Mouse (Mus musculus): ENCODE data around the gene L1cam.

L1cam gene

GRCm38 (mm10) chrX:73895719-73896118 is at the start of gene L1cam:
Gene L1cam, minus strand, starts transcription at chrX:73896105.
- DNase-seq, result peak; percentile 38 to 58

GRCm38 (mm10) chrX:73942294-73942693 is 46.4 kb upstream of the L1cam start:
- DNase-seq, result no peak

DNA sequence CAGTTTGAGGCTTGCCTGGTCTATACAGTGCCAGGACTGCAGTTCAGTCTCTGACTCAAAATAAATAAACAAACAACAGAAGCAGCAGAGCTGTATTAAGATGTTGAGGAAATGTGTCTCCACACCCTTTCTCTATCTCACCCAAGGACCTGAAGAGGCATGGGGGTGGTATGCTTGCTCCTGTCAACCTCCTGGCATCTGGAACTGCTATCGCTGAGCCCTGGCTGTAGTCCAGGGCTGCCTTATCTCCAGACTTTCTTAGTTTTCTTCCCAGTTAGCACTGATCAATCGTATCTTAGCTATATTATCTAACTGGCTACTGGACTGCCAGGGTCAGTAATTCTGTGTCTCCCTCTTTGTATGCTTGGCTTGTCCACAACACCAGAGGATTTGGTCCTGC is 46.0 kb upstream of the L1cam start:
- no peak for DNase-seq

DNA sequence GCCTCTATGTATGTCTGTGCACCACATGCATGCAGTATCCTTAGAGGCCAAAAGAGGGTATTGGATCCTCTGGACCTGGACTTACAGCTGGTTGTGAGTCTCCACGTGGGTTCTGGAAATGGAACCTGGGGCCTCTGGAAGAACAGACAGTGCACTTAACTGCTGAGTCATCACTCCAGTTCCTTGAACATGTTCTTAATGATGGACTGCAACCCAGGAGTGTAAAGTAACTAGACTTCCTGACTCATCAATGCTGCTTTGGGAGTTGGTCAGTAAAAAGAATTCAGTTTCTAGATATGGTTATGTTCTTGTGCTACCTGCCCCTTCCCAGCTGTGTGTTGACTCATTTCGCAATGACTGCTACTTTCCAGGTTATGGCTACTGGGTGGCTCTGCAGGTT is 36.0 kb upstream of the L1cam start:
- DNase-seq, result no peak

DNA sequence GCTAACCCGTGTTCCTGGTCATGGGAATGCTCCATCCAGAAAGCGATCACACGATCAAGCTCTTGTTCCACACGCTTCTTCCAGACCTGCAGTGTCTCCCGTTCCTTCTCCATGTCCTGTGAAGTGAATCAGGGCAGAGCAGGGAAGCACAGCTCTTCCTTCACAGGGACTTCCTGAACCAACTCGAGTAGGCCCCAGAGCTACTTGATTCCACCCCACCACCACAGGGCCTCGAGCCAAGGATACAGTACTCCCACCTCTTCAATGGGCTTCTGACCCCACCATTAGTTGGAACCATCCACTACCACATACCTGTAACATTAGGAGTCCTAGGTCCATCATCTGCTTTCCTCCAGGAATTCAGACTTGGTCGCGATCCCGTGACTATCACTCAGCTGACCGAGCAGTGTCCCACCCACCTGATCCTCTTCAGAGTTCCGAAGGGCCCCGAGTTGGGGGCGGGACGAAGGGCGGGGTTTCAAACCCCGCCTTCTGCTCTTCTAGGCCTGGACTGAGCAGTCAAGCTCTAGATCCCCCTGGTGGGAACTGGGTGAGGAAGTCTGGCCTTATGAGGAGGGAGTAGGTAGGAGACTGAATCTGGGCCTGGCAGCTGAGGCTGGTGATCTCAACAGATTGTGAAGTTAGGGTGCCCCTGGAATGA is 34.6 kb upstream of the L1cam start, which contains the start of gene Renbp:
TSS of gene Renbp (minus strand) at position 449 of the 661 bp plus-strand sequence.
- peak; percentile 83 to 84 for DNase-seq

DNA sequence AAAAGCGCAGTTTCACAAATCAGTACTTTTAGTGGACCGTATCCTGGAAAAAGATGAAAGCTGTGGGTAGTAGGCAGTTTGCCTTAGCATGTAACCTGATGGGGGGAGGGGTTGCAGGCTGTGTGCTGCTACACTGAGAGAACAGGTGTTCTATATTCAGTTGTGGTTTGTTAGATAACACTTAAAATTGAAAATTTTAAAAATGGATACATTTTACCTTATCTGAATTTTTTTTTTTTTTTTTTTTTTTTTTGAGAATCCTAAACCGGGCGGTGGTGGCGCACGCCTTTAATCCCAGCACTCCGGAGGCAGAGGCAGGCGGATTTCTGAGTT is 26.6 kb upstream of the L1cam start:
- DNase-seq, result no peak

GRCm38 (mm10) chrX:73921823-73922549 is 26.1 kb upstream of the L1cam start, which contains the start of the genes Arhgap4 and Naa10:
Gene Arhgap4, minus strand, starts transcription at chrX:73921870.
Gene Naa10, minus strand, starts transcription at chrX:73921944.
- DNase-seq, result peak; percentile 88 to 89

DNA sequence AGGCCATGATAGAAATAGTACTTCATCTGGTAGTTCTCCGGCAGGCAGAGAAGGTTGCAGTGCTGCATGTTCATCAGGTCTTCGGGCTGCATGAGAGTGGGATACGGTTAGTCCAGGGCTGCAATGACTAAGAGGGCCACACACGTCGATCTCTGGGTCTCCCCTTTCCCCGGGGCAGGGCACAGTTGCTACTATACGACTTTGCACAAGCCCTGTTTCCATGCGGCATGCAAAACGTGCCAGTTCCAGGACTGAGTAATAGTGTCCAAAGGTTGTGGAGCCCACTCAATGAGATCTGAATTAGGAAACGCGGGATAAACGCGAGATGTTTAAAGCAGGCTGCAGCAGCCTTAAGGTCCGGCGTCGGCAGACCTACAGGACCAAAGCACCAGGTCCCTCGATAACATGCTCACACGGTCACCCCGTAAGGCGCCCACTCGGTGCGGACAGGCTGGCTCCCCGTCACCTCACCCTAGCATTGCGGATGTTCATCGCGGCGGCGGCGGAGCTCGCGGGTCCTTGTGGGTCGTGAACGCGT is 25.4 kb upstream of the L1cam start:
- peak in 1 of 2 experiments; percentile 10 for DNase-seq

- no peak for DNase-seq
Measured at GRCm38 (mm10) chrX:73918631-73919030, 22.7 kb upstream of the L1cam start.

DNA sequence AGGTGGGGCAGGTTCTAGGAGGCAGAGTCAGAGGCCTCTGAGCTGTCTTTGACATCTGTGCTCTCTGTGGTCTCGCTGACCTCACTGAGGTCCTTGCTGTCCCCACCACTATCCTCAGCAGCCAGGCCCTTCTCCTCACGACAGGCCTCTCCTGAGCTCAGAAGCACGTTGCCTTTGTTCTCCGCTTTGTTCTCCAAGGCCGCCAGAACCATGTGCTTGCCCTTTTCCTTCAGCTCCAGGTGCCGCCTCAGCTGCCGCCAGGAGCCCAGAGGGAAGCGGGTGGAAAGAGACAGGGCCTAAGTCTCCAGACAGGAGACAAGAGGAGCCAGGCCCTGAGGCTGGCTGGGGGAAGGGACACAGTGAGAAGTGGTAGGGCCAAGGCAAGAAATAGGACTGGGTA is 21.0 kb upstream of the L1cam start:
- DNase-seq, result no peak

DNA sequence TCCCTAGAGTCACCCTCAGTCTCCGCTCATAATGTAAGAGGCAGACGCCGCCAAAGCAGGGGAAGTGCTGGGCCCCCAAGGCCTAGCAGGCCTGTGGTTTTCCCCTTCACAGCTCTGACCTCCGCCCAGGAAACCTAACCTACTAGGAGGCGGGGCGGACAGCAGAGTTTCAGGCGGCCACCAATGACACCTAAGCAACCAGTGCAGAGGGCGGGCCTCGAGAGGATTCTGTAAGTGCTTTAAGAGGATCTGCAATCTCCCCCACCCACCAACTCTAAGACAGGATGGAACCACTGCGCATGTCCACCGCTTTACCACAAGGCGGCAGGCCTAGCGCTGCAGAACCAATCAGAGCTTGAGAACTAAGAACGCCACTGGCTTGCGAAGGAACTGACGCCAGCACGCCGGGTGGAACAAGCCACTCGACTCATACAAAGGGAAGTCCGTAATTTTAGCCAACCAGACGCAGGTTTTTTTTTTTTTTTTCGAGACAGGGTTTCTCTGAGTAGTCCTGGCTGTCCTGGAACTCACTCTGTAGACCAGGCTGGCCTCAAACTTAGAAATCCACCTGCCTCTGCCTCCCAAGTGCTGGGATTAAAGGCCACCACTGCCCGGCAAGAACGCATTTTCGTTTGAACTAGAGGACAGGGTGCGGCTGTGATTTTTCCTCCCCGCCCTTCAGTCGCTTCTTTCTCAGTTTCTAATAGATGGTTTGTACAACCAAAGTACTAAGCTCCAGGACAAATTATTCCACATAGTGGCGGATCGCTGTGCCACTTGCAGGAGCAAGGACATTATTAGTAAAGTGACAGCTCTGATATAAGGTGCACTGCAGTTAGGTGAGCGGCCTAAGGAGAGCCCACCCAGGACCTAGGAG is 19.2 kb upstream of the L1cam start:
- DNase-seq, result peak; percentile 93 to 94

GRCm38 (mm10) chrX:73911588-73911987 is 15.7 kb upstream of the L1cam start:
- DNase-seq, result no peak

DNA sequence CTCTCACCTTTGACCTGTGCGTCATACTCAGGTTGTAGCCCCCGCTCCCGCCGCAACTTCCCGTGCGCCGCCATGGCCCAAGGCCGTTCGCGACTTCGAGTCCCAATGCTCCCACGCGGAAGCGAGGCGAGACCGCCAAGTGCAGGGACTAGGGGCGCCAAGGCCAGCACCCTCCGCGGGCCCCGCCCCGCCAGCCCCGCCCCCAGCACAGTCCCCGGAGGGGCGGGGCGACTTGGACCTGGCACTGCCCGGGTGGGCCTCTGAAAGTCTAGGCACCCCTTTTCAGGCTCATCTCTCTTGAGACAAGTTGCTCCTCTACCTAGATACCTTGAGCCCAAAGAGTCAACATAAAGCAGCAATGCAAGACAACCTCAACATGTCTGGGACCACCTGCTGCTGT is 15.3 kb upstream of the L1cam start:
- DNase-seq, result no peak

DNA sequence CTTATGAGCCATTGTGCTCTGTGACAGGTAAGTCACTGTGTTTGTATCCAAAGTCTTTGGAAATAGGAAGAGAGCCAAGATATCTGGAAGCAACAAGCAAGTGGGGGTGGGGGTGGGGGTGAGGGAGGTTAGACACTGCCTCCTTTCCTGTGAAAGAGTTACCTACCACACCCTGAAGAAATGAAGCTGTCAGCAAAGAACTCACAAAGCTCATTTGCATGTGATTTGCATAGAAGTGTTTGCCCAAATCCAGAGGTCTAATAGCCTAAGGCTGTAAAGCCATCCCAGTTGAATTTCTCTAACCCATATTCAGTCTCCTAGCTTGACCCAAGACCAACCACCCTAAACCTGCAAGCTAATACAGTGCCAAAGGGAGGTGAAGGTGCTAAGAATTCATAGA is 14.5 kb upstream of the L1cam start:
- DNase-seq, result peak in 1 of 2 experiments; percentile 47

DNA sequence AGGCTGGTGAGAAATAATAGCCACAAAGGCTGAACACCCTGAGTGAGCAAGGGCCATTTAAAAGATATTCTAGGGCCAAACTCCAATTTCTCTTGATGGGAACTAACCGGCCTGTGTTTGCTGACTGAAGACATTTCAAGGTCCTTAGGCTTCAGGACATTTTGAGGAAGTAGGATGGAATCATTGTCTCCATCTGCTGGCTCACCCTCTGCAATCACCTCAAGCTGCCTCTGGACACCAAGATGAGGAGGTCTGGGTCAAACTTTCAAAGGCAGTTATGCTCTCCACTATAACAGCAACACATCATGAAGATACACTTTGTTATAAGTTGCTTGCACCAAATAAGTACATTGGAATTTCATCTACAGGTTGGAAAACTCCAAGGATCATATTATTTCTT is 14.1 kb upstream of the L1cam start:
- DNase-seq, result no peak

- DNase-seq, result no peak
Measured at GRCm38 (mm10) chrX:73897959-73898358, 2.1 kb upstream of the L1cam start.

- no peak for DNase-seq
Measured at GRCm38 (mm10) chrX:73892833-73893232, 3.1 kb downstream of the L1cam start.

- DNase-seq, result peak in 1 of 2 experiments; percentile 43
Measured at GRCm38 (mm10) chrX:73891551-73892152, 4.3 kb downstream of the L1cam start, which contains the start of gene Avpr2. Gene Avpr2, plus strand, starts transcription at chrX:73892102.

DNA sequence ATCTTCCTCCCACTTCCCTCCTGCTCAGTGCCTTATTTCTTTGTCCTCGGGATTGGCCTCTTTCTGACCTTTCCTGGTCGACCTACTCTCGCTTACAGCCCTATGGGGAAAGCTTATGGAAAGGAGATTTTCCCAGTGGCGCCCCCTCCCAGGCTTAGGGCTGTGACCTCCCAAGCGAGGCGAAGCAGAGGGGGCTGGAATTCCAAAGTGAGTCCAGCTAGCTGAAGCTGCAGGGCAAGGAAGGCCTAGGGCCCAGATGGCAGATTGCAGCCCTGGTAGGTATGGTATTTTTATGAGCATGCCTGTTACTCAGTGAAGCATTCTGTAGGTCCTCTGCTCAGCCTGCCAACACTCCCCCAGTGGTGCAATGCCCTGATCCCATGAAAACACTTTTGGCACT is 14.4 kb downstream of the L1cam start:
- peak; percentile 18 to 66 for DNase-seq

- DNase-seq, result peak in 1 of 2 experiments; percentile 7
Measured at GRCm38 (mm10) chrX:73881036-73881427, 14.9 kb downstream of the L1cam start.

- peak; percentile 29 to 44 for DNase-seq
Measured at GRCm38 (mm10) chrX:73880194-73881035, 15.5 kb downstream of the L1cam start.

GRCm38 (mm10) chrX:73877014-73877413 is 18.9 kb downstream of the L1cam start:
- DNase-seq, result no peak
